Mouse (Mus musculus) hindbrain, postnatal 0 days (tissue): Measurements from ENCODE around the gene Stab2. TPM values are rescaled to one million over a fixed set of nuclear protein-coding genes. Genes with fewer than 3 reads are reported as not detected.
A peak's percentile ranks its signal among the peaks of the same experiment; 100 is the strongest.

Source experiments
- ATAC-seq: fragments of 200-750 bp; cut with Nextera tagmentation; 2 replicates; pipeline ENCODE4 v1.8.0; 2017; ENCODE audit warnings: mild to moderate bottlenecking, moderate TSS enrichment, moderate library complexity
- DNase-seq: peaks from one replicate; pipeline ENCODE4 v3.0.0-alpha.2; 2015; ENCODE audit warnings: low spot score
- H3K27ac ChIP-seq: fragments of 300-500 bp; sonication (generic); 2 replicates; pipeline ENCODE4 v1.5.1; 2014; ENCODE audit warnings: mild to moderate bottlenecking
- H3K27me3 ChIP-seq: fragments of 300-500 bp; sonication (generic); 2 replicates; pipeline ENCODE4 v1.6.1; 2014; ENCODE audit warnings: low read length, mixed read lengths; ENCODE audit not compliant: insufficient read depth
- H3K36me3 ChIP-seq: fragments of 300-500 bp; sonication (generic); 2 replicates; pipeline ENCODE4 v1.6.1; 2014; ENCODE audit warnings: low read length, mixed read lengths; ENCODE audit not compliant: insufficient read depth
- H3K4me1 ChIP-seq: fragments of 300-500 bp; sonication (generic); 2 replicates; pipeline ENCODE4 v1.6.1; 2014; ENCODE audit warnings: antibody characterized with exemption, low read length, mixed read lengths; ENCODE audit not compliant: insufficient read depth
- H3K4me2 ChIP-seq: fragments of 300-500 bp; sonication (generic); 2 replicates; pipeline ENCODE4 v1.6.1; 2014; ENCODE audit warnings: low read depth, mild to moderate bottlenecking, low read length, moderate library complexity, mixed read lengths
- H3K4me3 ChIP-seq: fragments of 300-500 bp; sonication (generic); 2 replicates; pipeline ENCODE4 v1.5.1; 2014; ENCODE audit warnings: low read length
- H3K9ac ChIP-seq: fragments of 300-500 bp; sonication (generic); replicated peaks from 2 replicates; pipeline ENCODE4 v1.6.1; 2014; ENCODE audit warnings: mild to moderate bottlenecking, low read length, moderate library complexity, mixed read lengths
- H3K9me3 ChIP-seq: fragments of 300-500 bp; sonication (generic); 2 replicates; pipeline ENCODE4 v1.6.1; 2016; ENCODE audit warnings: low read length, mixed read lengths
- CTCF ChIP-seq: IDR thresholded peaks from 2 replicates; pipeline ENCODE4 v1.5.1; 2016; ENCODE audit warnings: antibody characterized with exemption, control low read depth, low read depth
- WGBS: fragments of 180-500 bp; shearing (Covaris S2); extraction: QIAGEN DNeasy Blood & Tissue Kit; methylation state at CpG from one replicate; pipeline ENCODE4 v1.1.7; 2014; 5-methylcytosine and 5-hydroxymethylcytosine counted together
- polyA plus RNA-seq: library from polyadenylated mRNA; unstranded; fragments of >200 nt; fragmentation: Nextera tagmentation; extraction: Ambion mirVana; gene quantifications from 2 replicates; pipeline ENCODE4 v1.2.1, GENCODE M21; 2015
- total RNA-seq: library from RNA; depleted of rRNA; stranded (reverse); fragments of >200 nt; gene quantifications from 2 replicates; pipeline ENCODE4 v1.2.3, GENCODE M21; 2014

Stab2 gene
- total and polyA plus RNA-seq, 2 experiments from 2014 or later = 0.10 to 0.42 TPM

DNA sequence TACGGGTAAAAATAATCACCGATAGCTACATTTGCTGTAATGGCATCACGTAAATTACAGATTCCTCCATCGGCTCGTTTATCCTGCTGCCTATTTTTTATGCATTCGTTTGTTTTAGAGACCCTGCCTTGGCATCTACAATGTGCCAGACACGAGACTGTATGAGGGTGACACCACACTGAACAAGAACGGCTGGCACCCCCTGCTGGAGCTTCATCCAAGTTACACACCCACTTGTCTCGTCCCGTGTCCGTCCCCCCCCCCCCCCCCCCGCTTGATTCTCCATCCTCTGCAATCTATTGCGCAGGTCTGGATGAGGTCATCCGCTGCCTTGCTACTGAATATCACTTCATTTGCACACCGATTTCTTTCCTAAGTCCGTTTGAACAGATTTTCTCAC is 12.9 kb upstream of the Stab2 start:
- peak; percentile 75 for DNase-seq

DNA sequence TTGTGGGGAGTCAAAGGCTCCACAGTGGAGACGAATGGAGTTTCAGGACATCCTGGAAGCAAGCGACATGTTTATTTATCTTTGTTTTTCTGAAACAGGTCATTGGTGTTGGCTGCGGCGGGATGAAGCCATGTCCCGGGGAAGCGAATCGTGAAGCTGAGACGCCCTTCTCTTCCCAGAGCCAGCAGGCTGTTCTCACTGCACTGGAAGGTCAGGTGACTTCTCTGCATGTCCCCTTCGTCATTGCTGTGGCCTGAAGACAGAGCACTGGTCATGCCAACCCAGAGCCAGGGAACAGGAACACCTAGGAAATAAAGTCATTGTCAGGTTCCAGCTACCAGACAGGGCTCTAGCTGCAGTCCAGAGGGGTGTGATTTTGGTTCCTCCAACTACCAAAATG is 11.1 kb upstream of the Stab2 start:
- H3K9ac ChIP-seq = no peak overlapping the region
- no peaks in the 10 kb centered on the region for H3K36me3 ChIP-seq
- H3K27me3 ChIP-seq = no peaks in the 10 kb centered on the region
- H3K9me3 ChIP-seq = no peaks in the 10 kb centered on the region
- H3K27ac ChIP-seq = no peak overlapping the region
- WGBS = 77% methylated on average over 9 of the region's 9 CpGs
- H3K4me3 ChIP-seq = no peak overlapping the region
- no peak for TF ChIP-seq CTCF
- DNase-seq (no peak), ATAC-seq (no peak)
- H3K4me1 ChIP-seq = no peaks in the 10 kb centered on the region
- H3K4me2 ChIP-seq = no peak overlapping the region

More for the DNA sequence above, 12.9 kb upstream of the Stab2 start:
- Histone ChIP-seq H3K36me3 (no peaks in the 10 kb centered on the region), H3K4me2 (no peak overlapping the region), H3K27me3 (no peaks in the 10 kb centered on the region), H3K4me1 (no peaks in the 10 kb centered on the region), H3K9me3 (no peaks in the 10 kb centered on the region), H3K9ac (no peak overlapping the region), H3K27ac (no peak overlapping the region), H3K4me3 (no peak overlapping the region)
- ATAC-seq = peak; percentile 76
- peak; percentile 52 for TF ChIP-seq CTCF
- 57% methylated on average over 15 of the region's 16 CpGs for WGBS

DNA sequence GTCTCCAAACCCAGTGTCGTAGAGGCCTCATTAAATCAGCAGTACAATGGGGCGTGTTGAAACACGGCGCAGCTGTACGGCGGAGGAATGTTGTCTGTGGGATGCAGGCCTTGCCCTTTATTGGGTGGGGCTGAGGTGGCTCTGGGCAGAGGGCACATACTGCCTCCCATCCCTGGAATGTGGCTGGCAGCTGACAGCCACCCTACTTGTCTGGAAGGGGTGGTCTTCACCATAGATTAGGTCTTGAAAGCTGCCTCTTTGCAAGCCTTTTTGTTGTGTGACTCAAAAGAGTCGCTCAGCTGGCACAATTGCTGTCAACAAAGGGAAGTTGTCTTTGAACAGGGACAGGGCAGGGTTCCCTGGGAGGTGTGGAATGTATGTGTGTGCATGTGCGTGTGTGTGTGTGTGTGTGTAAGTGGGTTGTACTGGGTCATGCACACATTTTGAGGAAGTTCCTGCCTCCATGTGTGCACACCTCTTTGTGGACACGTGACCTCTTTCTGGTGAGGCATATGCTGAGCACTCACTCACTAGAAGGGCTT is 8.4 kb upstream of the Stab2 start:
- H3K9ac ChIP-seq = no peak overlapping the region
- no peaks in the 10 kb centered on the region for H3K27me3 ChIP-seq
- H3K4me3 ChIP-seq = no peak overlapping the region
- H3K4me2 ChIP-seq = no peak overlapping the region
- H3K27ac ChIP-seq = no peak overlapping the region
- H3K4me1 ChIP-seq = no peaks in the 10 kb centered on the region
- whole genome bisulfite sequencing = 21% methylated on average over 9 of the region's 9 CpGs
- DNase-seq (no peak), ATAC-seq (no peak)
- no peaks in the 10 kb centered on the region for H3K36me3 ChIP-seq
- H3K9me3 ChIP-seq = no peaks in the 10 kb centered on the region
- no peak for TF ChIP-seq CTCF

DNA sequence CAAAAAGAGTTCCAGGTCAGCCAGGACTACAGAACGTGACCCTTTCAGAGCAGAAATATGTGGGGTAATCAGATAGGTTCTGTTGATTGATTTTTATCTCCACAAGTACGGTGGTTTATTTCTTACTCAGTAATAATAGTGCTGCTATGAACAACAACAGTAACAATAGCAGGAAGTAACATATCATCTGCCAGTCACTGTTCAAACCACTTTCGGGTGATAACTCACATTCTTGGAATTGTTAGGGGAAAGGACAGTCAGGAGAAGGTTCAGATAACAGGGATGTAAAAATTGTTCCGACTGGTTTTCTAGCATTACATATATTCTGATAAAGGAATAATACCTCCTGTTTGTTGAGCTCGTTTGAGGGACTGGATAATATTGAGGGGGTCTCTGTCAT is 7.6 kb upstream of the Stab2 start:
- H3K36me3 ChIP-seq = no peaks in the 10 kb centered on the region
- H3K9ac ChIP-seq = no peak overlapping the region
- H3K27me3 ChIP-seq = no peaks in the 10 kb centered on the region
- DNase-seq (no peak), ATAC-seq (no peak)
- no peak overlapping the region for H3K27ac ChIP-seq
- no peak overlapping the region for H3K4me3 ChIP-seq
- 78% methylated on average over 5 of the region's 5 CpGs for WGBS
- TF ChIP-seq CTCF = no peak
- no peaks in the 10 kb centered on the region for H3K4me1 ChIP-seq
- H3K4me2 ChIP-seq = no peak overlapping the region
- no peaks in the 10 kb centered on the region for H3K9me3 ChIP-seq

DNA sequence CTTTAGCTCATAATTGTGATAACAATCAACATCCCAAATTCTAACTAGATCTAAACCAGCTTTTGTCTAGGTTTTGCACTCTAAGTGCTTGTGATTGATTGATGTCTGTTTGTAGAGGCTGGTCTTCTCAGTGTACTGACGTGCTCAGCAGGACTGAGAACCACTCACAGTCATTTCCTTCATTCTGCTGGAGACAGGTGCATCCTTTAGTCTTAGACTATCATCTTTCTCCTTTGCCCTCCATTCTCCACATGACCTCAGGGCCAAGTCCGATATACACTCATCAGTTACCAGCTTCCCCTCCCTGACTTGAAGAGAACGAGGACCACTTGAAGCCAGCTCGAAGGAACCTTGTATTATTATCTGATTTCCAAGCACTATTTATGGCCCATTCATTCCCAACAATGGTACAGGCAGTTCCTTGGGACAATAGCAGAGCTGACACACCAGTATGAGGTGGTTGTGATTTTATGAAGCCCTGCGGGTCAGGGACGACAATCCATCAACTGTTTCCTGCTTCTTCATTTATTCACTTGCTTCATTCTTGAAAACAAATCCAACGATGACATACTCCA is 6.7 kb upstream of the Stab2 start:
- H3K36me3 ChIP-seq = no peaks in the 10 kb centered on the region
- ATAC-seq (no peak), DNase-seq (no peak)
- H3K9ac ChIP-seq = no peak overlapping the region
- H3K27ac ChIP-seq = no peak overlapping the region
- H3K4me3 ChIP-seq = no peak overlapping the region
- H3K4me1 ChIP-seq = no peaks in the 10 kb centered on the region
- H3K9me3 ChIP-seq = no peaks in the 10 kb centered on the region
- H3K4me2 ChIP-seq = no peak overlapping the region
- no peak for TF ChIP-seq CTCF
- H3K27me3 ChIP-seq = no peaks in the 10 kb centered on the region
- 73% methylated on average over 7 of the region's 7 CpGs for WGBS

DNA sequence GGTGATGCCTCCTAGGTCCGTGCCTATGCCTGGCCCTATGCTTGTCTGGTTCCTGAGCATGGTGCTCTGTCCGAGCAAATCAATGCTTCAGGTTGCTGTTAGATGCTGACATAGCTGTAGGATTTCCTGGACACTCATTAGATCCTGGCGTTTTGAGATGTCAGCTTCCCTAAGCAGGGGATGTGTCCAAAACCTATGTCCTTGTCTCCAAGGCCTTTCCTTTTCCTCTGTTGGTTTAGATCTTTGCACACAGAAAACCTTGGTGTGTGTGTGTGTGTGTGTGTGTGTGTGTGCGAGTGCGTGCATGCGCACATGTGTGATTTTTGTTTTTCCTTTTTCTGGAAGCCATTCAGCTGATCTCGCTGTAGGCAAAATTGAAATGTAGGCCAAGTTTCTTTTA is 4.3 kb upstream of the Stab2 start:
- TF ChIP-seq CTCF = no peak
- WGBS = 91% methylated on average over 7 of the region's 7 CpGs
- no peak overlapping the region for H3K27ac ChIP-seq

DNA sequence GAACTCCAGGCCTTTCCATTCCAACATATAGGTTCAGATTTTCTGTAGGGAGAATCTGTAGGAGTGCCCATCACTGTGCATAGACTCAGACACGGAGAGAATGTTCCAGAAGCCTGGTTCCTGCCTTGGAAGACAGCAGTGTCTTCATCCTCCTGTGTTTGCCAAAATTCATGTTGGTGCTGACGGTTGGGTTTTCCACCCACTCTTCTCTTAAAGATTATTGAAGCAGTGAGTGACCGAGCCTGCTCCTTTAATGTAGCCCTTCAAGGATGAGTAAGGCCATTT is 332 bp upstream of the Stab2 start:
- Histone ChIP-seq H3K9ac (no peak overlapping the region), H3K9me3 (no peaks in the 10 kb centered on the region), H3K27me3 (no peaks in the 10 kb centered on the region), H3K36me3 (no peaks in the 10 kb centered on the region), H3K27ac (no peak overlapping the region), H3K4me3 (no peak overlapping the region), H3K4me1 (no peaks in the 10 kb centered on the region), H3K4me2 (no peak overlapping the region)
- ATAC-seq = no peak
- no peak for DNase-seq
- WGBS = 80% methylated on average over 3 of the region's 3 CpGs
- TF ChIP-seq CTCF = no peak

More for the DNA sequence above, 4.3 kb upstream of the Stab2 start:
- no peak overlapping the region for H3K4me3 ChIP-seq
- no peak overlapping the region for H3K4me2 ChIP-seq
- DNase-seq (no peak), ATAC-seq (no peak)
- no peak overlapping the region for H3K9ac ChIP-seq
- H3K9me3 ChIP-seq = no peaks in the 10 kb centered on the region
- H3K36me3 ChIP-seq = no peaks in the 10 kb centered on the region
- H3K4me1 ChIP-seq = no peaks in the 10 kb centered on the region
- H3K27me3 ChIP-seq = no peaks in the 10 kb centered on the region
